Mouse (Mus musculus): Measurements from ENCODE around the gene Tmem199. TPM values are rescaled to one million over a fixed set of nuclear protein-coding genes. Genes with fewer than 3 reads are reported as not detected.
A peak's percentile ranks its signal among the peaks of the same experiment; 100 is the strongest.

Gene Tmem199
- 49.2 and 51.2 TPM in 2 replicates for polyA plus RNA-seq (2015; fragmentation: Nextera tagmentation; extraction: Ambion mirVana)

DNA sequence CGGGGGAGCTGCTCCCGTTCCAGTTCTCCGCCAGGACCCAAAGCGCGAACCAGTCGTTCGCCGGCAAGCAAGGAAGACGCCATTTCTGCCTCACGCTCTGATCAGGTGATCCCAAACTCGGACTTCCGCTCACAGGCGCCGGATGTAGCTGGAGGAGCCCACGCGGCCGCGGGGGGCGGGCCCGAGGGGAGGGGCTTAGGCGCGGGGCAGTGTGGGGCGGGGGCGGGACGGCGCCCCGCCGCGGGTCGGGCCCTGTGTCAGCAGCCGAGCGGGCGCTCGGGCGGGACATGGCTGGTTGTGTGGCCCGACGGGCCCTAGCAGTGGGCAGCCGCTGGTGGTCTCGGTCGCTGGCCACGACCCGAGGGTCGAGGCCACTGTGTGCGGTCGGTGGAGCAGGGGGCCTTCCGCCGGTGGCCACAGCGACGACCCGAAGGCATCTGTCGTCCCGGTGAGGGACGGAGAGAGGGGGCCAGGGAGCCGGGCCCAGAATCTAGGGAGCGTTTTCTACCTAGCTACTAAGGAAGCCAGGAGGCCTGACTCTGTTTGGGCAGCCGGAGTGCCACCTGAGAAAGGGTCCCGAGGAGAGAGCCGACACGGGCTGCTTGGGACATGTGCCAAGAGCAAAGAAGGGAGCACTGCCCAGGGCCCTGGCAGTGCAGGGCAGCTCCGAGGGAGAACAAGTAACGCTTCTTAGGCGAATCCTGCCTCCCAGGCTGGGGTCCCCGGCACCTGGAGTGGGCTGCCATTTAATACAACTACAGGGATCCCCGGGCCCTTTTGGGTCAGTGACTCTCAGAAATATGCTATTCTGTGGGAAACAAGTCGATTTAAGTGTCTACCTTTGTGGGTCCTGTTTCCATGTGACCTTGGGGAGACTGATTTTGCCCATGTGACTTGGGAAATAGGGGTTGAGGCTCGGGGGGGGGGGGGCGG, at the start of gene Tmem199, which contains the start of gene Poldip2:
Gene Tmem199, minus strand, starts transcription at position 148 of the 933 bp plus-strand sequence.
Gene Poldip2, plus strand, starts transcription at position 169 of the 933 bp plus-strand sequence.
- H3K9ac ChIP-seq (ENCODE audit: low read depth, low read length), result peak within 1 kb of the TSS; percentile 94
- peak; percentile 93 for ATAC-seq
- no peaks in the 10 kb centered on the region for H3K27me3 ChIP-seq (replicated peaks; ENCODE audit: control insufficient read depth, insufficient read depth, low read length)
- H3K4me3 ChIP-seq (ENCODE audit: low read depth, low read length), result peak within 1 kb of the TSS; percentile 83
- TF ChIP-seq CTCF (IDR thresholded peaks at IDR 0.05; ENCODE audit: low read depth), result no peak
- H3K4me2 ChIP-seq (replicated peaks; ENCODE audit: low read depth), result peak within 1 kb of the TSS; percentile 87
- H3K36me3 ChIP-seq (ENCODE audit: control insufficient read depth, insufficient read depth), result peaks cover 46% of the 10 kb centered on the region
- peaks cover 6% of the 10 kb centered on the region for H3K4me1 ChIP-seq (replicated peaks; ENCODE audit: control insufficient read depth, insufficient read depth, low read length)
- 1% methylated on average over 64 of the region's 67 CpGs for WGBS
- H3K27ac ChIP-seq (ENCODE audit: low read depth, low read length), result peak within 1 kb of the TSS; percentile 62
- no peaks in the 10 kb centered on the region for H3K9me3 ChIP-seq (ENCODE audit: control insufficient read depth)

DNA sequence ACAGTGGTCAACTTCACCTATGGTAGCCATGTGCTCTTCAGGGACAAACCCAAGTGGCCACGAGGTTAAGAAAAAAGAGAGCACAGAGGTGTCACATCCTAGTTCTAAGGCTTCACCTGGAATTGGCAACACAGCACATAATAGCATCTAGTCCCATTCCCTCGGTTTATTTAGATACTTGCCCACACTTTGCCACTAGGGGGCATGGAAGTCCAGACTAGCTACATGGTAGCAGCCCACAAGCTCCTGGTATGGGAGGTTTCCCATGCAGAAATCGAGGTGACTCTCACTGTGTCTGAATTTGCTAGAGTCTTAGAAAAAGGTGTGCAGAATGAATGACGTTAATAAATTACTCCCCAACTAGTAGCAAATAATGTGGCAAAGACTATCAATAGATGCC, 48.5 kb upstream of the Tmem199 start:
- ATAC-seq, result peak; percentile 37; the same call in 1 of the 2 replicates
- H3K36me3 ChIP-seq (ENCODE audit: control insufficient read depth, insufficient read depth), result no peaks in the 10 kb centered on the region
- no peak overlapping the region for H3K27ac ChIP-seq (ENCODE audit: low read depth, low read length)
- H3K4me3 ChIP-seq (ENCODE audit: low read depth, low read length), result no peak overlapping the region
- H3K9me3 ChIP-seq (ENCODE audit: control insufficient read depth), result no peaks in the 10 kb centered on the region
- H3K4me2 ChIP-seq (replicated peaks; ENCODE audit: low read depth), result no peak overlapping the region
- H3K4me1 ChIP-seq (replicated peaks; ENCODE audit: control insufficient read depth, insufficient read depth, low read length), result 0 out of 2 replicates have a peak, but pooled peaks cover 8% of the 10 kb centered on the region
- WGBS, result 12% methylated on average over 4 of the region's 4 CpGs
- no peaks in the 10 kb centered on the region for H3K27me3 ChIP-seq (replicated peaks; ENCODE audit: control insufficient read depth, insufficient read depth, low read length)
- peak; percentile 93 for TF ChIP-seq CTCF (IDR thresholded peaks at IDR 0.05; ENCODE audit: low read depth)
- no peak overlapping the region for H3K9ac ChIP-seq (ENCODE audit: low read depth, low read length)

DNA sequence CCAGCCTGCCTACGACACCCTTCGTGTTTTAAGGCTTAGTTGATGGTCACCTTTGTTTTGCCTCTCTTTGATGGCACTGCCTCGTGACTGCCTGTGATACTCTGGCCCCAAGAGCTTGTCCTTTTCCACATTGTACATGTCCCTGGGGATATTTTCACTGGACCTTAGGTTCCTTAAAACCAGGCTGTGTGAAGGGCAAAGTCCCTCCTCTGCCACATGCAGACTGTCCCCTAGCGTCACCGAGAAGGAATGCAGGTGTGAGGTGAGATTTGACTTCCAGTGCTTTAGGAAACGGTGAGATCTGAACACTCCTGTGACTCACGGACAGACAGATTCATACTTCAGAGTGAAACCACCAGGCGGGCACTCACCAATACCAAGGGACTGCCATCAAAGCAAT, 45.3 kb upstream of the Tmem199 start:
- H3K27me3 ChIP-seq (replicated peaks; ENCODE audit: control insufficient read depth, insufficient read depth, low read length), result no peaks in the 10 kb centered on the region
- peak; percentile 83 for TF ChIP-seq CTCF (IDR thresholded peaks at IDR 0.05; ENCODE audit: low read depth)
- no peak overlapping the region for H3K4me3 ChIP-seq (ENCODE audit: low read depth, low read length)
- no peaks in the 10 kb centered on the region for H3K9me3 ChIP-seq (ENCODE audit: control insufficient read depth)
- no peak overlapping the region for H3K4me2 ChIP-seq (replicated peaks; ENCODE audit: low read depth)
- WGBS, result 37% methylated on average over 8 of the region's 8 CpGs
- ATAC-seq, result peak; percentile 34
- H3K9ac ChIP-seq (ENCODE audit: low read depth, low read length), result no peak overlapping the region
- no peaks in the 10 kb centered on the region for H3K36me3 ChIP-seq (ENCODE audit: control insufficient read depth, insufficient read depth)
- peak overlapping the region; percentile 28; the same call in 1 of the 2 replicates for H3K27ac ChIP-seq (ENCODE audit: low read depth, low read length)
- 0 out of 2 replicates have a peak, but pooled peaks cover 14% of the 10 kb centered on the region for H3K4me1 ChIP-seq (replicated peaks; ENCODE audit: control insufficient read depth, insufficient read depth, low read length)

DNA sequence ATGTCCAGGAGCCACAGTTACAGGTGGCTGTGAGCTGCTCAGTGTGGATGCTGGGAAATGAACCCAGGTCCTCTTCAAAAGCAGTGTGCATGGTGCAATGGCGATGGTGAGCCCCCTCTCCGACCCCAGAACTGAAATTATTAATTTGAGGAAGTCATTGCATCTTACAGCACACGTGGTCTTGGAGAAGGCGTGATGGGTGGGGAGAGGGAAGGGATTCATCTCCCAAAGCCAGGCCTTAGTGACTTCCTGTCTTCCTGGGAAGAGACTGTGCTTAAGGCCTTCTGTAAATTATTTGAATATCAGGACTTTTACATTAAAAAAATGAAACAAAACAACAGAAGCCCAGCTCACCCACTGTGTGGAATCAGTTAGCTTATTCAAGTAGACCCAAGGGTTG, 44.1 kb upstream of the Tmem199 start:
- Histone ChIP-seq H3K27me3 (replicated peaks; ENCODE audit: control insufficient read depth, insufficient read depth, low read length) (no peaks in the 10 kb centered on the region), H3K9me3 (ENCODE audit: control insufficient read depth) (no peaks in the 10 kb centered on the region), H3K36me3 (ENCODE audit: control insufficient read depth, insufficient read depth) (no peaks in the 10 kb centered on the region), H3K9ac (ENCODE audit: low read depth, low read length) (no peak overlapping the region), H3K4me1 (replicated peaks; ENCODE audit: control insufficient read depth, insufficient read depth, low read length) (0 out of 2 replicates have a peak, but pooled peaks cover 17% of the 10 kb centered on the region), H3K4me2 (replicated peaks; ENCODE audit: low read depth) (no peak overlapping the region), H3K27ac (ENCODE audit: low read depth, low read length) (peak overlapping the region; percentile 64; the same call in 1 of the 2 replicates), H3K4me3 (ENCODE audit: low read depth, low read length) (no peak overlapping the region)
- TF ChIP-seq CTCF (IDR thresholded peaks at IDR 0.05; ENCODE audit: low read depth), result no peak
- no peak for ATAC-seq
- WGBS, result 52% methylated on average over 4 of the region's 4 CpGs

DNA sequence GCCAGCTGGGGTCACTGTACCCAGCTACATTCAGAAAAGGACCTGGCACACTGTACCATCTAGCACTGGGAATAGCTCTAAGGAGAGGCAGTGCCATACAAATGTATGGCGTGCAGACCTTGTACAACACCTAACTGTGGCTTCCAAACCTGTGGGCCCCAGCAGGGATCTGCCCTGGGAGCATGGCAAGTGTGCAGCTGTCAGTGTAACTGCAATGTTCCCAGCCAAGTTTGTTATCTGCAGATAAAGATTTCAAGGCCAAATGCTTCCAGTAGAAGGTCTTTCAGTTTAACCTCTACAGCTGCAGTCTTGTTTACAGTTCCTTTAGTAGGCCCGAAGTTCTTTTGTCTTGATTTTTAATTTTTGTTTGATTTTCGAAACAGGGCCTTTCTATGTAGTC, 43.7 kb upstream of the Tmem199 start:
- no peak for TF ChIP-seq CTCF (IDR thresholded peaks at IDR 0.05; ENCODE audit: low read depth)
- H3K4me1 ChIP-seq (replicated peaks; ENCODE audit: control insufficient read depth, insufficient read depth, low read length), result 0 out of 2 replicates have a peak, but pooled peaks cover 17% of the 10 kb centered on the region
- H3K9me3 ChIP-seq (ENCODE audit: control insufficient read depth), result no peaks in the 10 kb centered on the region
- no peaks in the 10 kb centered on the region for H3K36me3 ChIP-seq (ENCODE audit: control insufficient read depth, insufficient read depth)
- H3K27ac ChIP-seq (ENCODE audit: low read depth, low read length), result peak overlapping the region; percentile 64
- H3K27me3 ChIP-seq (replicated peaks; ENCODE audit: control insufficient read depth, insufficient read depth, low read length), result no peaks in the 10 kb centered on the region
- H3K4me3 ChIP-seq (ENCODE audit: low read depth, low read length), result no peak overlapping the region
- no peak overlapping the region for H3K4me2 ChIP-seq (replicated peaks; ENCODE audit: low read depth)
- H3K9ac ChIP-seq (ENCODE audit: low read depth, low read length), result no peak overlapping the region
- peak; percentile 11; the same call in 1 of the 2 replicates for ATAC-seq
- 35% methylated on average over 3 of the region's 3 CpGs for WGBS

DNA sequence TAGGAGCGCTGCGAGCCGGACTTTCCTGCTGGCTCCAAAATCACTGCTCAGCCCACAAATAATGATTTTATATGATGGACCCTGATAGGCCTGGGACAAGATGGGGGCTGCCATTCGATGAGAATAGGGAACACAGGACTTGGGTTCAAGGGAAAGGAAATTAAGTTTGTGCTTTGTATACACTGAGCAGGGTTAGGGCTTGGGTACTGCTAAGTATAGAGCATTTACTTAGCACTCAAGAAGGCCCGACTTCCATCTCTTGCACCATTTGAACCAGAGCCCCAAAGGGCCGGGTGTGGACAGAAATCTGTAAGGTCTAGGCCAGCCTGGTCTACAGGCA, 39.1 kb upstream of the Tmem199 start:
- H3K9me3 ChIP-seq (ENCODE audit: control insufficient read depth), result no peaks in the 10 kb centered on the region
- no peaks in the 10 kb centered on the region for H3K27me3 ChIP-seq (replicated peaks; ENCODE audit: control insufficient read depth, insufficient read depth, low read length)
- no peak for TF ChIP-seq CTCF (IDR thresholded peaks at IDR 0.05; ENCODE audit: low read depth)
- no peaks in the 10 kb centered on the region for H3K36me3 ChIP-seq (ENCODE audit: control insufficient read depth, insufficient read depth)
- peak overlapping the region; percentile 65 for H3K4me3 ChIP-seq (ENCODE audit: low read depth, low read length)
- H3K4me1 ChIP-seq (replicated peaks; ENCODE audit: control insufficient read depth, insufficient read depth, low read length), result 0 out of 2 replicates have a peak, but pooled peaks cover 13% of the 10 kb centered on the region
- no peak overlapping the region for H3K9ac ChIP-seq (ENCODE audit: low read depth, low read length)
- peak overlapping the region; percentile 84 for H3K4me2 ChIP-seq (replicated peaks; ENCODE audit: low read depth)
- ATAC-seq, result no peak
- H3K27ac ChIP-seq (ENCODE audit: low read depth, low read length), result no peak overlapping the region
- WGBS, result 31% methylated on average over 6 of the region's 6 CpGs
